Mouse (Mus musculus) lung, adult 18-20 months (tissue): ENCODE results near the gene Lrrc4.

Experiments used
- DNase-seq, 2 experiments: peaks; one replicate each; pipeline ENCODE4 v3.0.0; 2022; ENCODE audit warnings: mixed read lengths in 2 of 2

The Lrrc4 gene

DNA sequence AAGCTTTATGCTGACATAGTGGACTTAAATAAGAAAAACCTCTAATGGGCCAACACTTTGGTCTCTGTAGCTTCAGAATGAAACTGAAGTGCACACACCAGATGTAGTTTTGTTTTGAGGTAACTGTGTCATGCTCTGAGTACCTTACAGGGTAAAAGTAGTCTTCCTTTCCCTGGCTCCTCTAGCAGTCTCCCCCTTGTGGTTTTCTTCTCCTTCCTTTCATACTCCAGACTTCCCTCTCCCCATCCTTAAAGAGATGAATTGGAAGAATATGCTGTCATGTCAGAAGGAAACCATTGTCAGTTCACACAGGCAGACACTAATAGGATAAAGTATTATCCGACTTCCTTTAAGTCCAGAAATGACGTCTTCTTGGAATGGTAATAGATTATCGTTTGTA is 9.3 kb downstream of the Lrrc4 start:
- no peak for DNase-seq

GRCm38 (mm10) chr6:28819509-28820358 is 11.8 kb downstream of the Lrrc4 start:
- DNase-seq: peak in 1 of 2 experiments; percentile 30

DNA sequence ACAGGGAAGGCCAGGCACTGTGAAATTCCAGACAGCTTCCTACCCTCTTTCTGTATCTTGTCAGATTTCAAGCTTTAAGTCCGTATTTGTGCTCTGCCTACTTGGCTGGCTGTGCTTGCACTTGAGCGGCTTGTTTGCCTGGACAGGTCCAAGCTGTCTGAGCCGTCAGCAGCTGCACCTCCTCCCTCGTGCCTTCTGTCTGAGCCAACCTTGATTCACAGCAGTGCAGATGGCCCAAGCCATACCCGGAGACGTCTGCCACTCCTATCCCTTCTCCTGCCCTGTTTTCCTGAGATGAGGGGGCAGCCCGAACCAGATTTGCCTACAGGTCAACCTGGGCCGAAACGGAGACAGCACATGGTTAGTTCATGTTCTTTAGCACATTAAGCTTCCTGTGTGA is 14.5 kb downstream of the Lrrc4 start:
- DNase-seq: peak in 1 of 2 experiments; percentile 18

GRCm38 (mm10) chr6:28814895-28815294 is 16.7 kb downstream of the Lrrc4 start:
- DNase-seq: no peak

GRCm38 (mm10) chr6:28813057-28813456 is 18.5 kb downstream of the Lrrc4 start:
- no peak for DNase-seq

DNA sequence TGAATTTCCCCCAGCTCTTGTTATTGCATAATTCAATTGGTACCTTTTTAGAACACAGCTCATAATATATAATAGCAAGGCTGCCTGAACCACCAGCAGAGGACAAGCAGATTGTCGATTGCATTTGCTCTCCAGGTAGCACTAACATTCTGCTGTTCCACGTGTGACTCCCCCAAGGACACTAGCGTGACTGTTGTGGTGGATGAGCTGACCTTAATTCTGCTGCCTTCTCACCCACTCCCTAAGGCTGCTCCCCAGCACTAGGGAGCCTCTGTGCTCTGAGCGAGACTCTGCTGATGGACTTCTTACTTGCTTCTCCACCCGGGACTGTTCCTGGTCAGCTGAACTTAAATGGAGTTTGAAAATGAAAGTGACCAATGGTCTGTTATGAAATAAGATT is 26.8 kb downstream of the Lrrc4 start:
- DNase-seq: no peak

DNA sequence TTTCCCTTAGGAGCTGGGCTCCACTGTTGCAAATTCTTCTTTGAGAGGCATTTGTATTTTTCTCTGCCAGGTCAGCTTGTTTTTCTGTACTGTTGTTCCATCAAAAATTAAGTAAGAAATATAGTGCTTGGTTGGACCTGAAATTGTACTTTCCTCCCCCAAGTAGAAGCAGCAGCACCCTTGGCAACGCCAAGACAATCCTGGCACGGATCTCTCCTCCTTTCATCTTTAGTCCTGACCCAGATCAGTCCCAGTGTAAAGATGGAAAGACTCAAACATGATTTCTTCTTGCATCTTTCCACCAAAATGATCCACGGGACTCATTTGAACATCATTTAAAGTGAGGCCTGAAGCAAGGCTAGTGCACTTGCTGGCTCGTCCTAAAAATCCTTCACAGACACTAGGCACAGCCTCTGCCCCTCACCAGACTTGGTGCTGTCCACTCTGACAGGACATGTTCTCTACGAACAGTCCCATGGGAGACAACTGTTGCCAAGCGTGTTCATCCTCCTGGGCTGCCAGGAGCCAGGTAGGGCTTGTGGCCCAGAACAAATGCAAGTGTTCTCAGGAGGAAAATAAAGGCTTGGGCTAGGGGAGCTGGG is 27.8 kb downstream of the Lrrc4 start:
- no peak for DNase-seq

- no peak for DNase-seq
These were observed 30.6 kb downstream of the Lrrc4 start for GRCm38 (mm10) chr6:28800976-28801375.

- DNase-seq: no peak
These were observed 31.7 kb downstream of the Lrrc4 start for GRCm38 (mm10) chr6:28799818-28800217.

DNA sequence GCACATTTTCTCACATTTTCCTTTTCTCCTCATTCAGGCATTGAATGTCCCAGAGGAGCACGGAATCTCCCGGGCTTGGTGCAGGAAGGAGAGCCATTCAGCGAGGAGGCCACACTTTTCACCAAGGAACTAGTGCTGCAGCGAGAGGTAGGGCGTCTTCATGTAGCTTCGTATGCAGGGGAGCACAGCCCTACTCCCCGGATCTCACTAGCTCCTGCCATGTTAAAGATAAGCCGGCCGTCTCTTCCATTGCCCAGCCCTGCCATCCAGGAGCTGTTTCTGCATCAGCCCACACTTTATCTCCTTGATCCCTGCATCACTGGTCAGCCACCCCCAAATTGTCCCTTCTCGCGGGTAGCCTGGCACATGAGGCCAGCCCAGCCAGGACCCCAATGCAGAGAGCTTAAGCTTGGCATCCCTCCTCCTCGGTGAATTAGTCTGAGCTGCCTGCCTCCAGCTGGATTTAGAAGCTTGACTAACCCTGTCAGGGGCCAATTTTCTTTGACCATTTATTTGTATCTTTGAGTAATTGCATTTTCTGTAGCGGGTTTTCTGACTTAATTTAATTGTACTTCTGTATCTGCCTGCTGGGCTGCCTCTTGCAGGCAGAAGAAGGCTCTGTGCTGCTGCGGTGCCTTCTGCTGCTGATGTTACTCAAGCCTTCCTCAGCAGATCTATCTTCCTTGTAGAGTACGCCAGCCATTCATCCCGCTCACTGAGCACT is 35.6 kb downstream of the Lrrc4 start:
- DNase-seq: no peak

GRCm38 (mm10) chr6:28795380-28795779 is 36.2 kb downstream of the Lrrc4 start:
- no peak for DNase-seq

GRCm38 (mm10) chr6:28791809-28792208 is 39.7 kb downstream of the Lrrc4 start:
- no peak for DNase-seq

- no peak for DNase-seq
These were observed 40.4 kb downstream of the Lrrc4 start for GRCm38 (mm10) chr6:28791183-28791582.

GRCm38 (mm10) chr6:28789685-28790084 is 41.9 kb downstream of the Lrrc4 start:
- peak in 1 of 2 experiments; percentile 19 for DNase-seq

GRCm38 (mm10) chr6:28787133-28787532 is 44.4 kb downstream of the Lrrc4 start:
- DNase-seq: no peak

DNA sequence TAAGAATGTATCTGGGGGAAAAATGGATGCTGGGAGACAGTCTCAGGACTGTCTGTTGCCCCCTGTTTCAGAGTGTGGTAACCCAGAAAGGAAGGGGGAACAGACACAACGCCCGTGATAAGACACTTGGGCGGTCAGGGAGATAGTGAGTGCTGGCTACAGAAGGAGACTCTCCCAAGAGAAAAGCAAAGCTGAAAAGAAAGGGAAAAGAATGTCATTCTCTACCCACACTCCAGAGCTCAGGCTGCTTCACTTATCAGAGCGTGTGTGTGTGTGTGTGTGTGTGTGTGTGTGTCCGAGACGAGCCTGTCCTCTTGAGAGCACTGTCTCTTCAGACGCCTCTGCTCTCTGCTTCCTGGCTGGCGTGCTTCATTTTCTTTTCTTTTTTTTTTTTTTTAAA is 45.8 kb downstream of the Lrrc4 start:
- no peak for DNase-seq

DNA sequence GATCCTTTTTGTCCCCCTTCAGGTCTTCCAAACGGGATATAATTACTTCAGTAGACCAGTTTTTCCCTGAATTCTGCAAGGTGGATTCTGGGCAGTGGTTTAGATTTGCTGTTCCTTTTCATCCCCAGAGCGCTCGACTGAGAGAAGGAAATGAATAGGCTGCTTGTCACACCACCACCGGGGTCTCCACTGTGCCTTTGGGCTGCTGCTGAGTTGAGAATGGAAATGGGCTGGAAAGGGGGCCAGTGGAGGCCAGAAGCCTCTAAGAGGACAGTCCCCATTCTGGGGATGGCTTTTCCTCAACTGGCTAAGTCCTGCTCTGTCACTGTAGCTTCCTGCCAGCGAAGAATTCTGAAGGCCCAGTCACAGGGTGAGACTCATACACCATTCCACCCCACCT is 47.6 kb downstream of the Lrrc4 start:
- no peak for DNase-seq

DNA sequence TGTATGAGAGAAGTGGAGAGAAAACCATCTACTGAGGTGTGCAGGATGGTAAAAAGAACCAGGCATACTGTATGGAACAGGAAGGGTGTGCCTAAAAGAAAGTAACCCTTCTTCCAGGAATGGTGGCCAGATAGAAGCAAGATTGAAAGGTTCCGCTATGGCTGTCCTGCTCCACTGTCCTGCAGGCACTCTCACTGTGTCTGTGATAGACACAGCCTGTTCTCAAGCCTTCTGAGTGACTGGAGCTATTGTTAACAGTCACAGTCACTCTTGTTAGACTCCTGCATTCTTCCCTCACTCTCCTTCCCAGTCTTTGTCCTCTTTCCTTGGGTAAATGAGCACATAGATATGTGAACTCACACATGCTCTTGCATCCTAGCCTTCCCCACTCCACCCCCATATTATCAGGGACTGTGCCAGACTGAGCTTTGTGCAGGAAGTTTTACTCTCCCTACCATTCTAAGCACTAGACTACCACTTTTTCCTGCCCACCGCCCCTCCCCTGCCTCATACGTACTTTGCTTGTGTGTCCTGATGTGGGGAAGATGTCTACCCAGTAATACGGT is 48.4 kb downstream of the Lrrc4 start:
- DNase-seq: no peak

DNA sequence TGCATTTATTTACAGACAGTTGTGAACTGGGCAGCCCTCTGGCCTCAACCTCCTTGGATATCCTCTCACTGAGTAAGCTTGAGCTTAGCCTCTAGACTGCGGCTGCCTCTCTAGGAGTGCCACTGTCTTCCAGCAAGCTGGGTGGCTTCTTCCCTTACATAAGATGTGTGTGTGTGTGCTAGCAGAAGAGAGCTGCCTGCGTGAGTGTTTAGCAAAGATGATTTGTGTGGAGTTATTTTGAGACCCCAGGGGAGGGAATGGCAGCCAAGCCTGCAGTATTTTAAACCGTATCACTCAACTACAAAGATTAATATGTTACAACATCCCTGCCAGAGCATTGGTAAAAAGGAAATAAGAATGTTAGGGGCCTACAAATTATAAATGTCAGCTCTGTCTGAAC is 49.9 kb downstream of the Lrrc4 start:
- DNase-seq: no peak

DNA sequence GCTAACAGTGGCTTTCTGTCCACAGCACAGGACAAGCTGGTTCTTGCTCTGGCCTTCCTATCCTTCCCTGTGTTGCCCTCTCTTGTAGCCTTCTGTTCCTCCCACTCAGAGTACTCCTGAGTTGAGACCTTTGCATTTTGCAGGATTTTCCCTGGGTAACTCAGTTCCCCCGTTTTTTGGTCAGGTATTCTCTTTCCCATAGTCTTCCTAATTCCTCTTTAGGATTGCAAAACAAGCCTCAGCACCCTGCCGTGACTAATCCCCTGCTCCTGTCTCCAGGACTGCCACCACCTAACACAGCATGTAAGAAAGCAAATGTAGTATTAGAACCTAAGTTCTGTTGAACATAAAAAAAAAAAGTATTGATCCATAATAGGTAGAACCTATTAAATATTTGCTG is 60.2 kb downstream of the Lrrc4 start:
- DNase-seq: no peak

- no peak for DNase-seq
These were observed 63.6 kb downstream of the Lrrc4 start for GRCm38 (mm10) chr6:28767891-28768481.

DNA sequence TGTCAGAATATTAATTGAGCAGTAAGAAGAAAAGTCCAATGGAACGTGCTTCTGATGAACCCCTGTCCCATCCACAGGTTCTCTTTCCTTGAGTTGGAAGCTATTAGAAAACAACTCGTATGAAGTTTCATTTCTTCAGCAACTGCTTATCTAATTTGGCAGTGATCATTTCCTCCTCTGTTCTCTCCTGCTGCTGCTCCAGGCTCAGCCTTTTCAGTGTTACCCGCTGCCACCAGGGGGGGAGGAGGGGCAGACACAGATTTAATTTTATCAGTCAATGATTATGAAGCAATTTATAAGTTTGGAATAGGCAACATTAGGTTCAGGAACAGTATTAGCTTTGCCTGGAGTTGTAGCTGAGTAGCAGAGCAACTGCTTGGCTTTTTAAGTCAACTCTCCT is 64.9 kb downstream of the Lrrc4 start:
- no peak for DNase-seq

DNA sequence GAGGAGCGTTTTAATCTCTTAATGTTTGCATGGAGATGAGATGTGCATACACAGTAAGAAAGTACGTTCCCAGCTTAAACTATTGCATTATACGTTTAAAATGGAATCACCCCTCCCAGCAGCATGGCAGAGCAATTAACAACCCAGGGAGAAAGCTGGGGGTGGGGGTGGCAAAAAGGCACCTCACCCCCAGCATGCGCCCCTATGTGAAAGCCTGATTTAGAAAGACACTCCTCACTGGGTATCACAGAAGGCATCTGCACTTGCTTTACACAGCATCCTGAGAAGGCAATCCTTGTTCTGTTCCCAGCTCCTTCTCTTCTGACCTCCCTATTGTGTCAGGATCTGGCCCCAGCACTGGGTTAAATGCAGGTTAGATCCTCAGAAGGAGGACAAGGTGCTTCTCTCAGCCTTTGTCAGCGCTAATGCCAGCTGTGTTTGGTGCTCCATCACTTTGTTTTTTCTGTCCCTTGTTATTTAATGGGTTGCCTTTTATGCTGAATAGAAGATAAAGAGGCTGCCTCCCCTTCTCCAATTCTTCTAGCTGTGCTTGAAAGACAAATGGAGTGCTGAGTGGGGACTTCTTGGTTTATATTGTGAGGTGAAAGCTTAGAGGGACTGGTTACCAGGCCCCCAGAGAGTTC is 69.3 kb downstream of the Lrrc4 start:
- DNase-seq: no peak
